Mouse (Mus musculus) small intestine, adult 2 months (tissue): ENCODE data around the gene Slc25a43. TPM values are rescaled to one million over a fixed set of nuclear protein-coding genes. Genes with fewer than 3 reads are reported as not detected.

Experiments used
- H3K27ac ChIP-seq: fragments of 200-500 bp; 2 replicates; pipeline ENCODE4 v1.5.1; 2012; ENCODE audit warnings: low read depth, low read length, control low read depth, inconsistent platforms; ENCODE audit not compliant: insufficient read depth
- H3K27me3 ChIP-seq: fragments of 200-500 bp; 2 replicates; pipeline ENCODE4 v1.6.1; 2012; ENCODE audit warnings: mild to moderate bottlenecking, moderate library complexity, low read length, inconsistent platforms; ENCODE audit not compliant: control insufficient read depth, insufficient read depth
- H3K36me3 ChIP-seq: fragments of 200-500 bp; 2 replicates; pipeline ENCODE4 v1.6.1; 2012; ENCODE audit warnings: mild to moderate bottlenecking, low read length, control low read depth, inconsistent platforms; ENCODE audit not compliant: control insufficient read depth, insufficient read depth
- H3K4me1 ChIP-seq: fragments of 200-500 bp; 2 replicates; pipeline ENCODE4 v1.6.1; 2012; ENCODE audit warnings: low read length, inconsistent platforms, mixed read lengths; ENCODE audit not compliant: control insufficient read depth, insufficient read depth, insufficient read length
- H3K4me3 ChIP-seq: fragments of 200-500 bp; 2 replicates; pipeline ENCODE4 v1.5.1; 2012; ENCODE audit warnings: low read depth, mild to moderate bottlenecking, control low read depth, inconsistent platforms, low read length, moderate library complexity
- CTCF ChIP-seq: fragments of 200-500 bp; IDR thresholded peaks from 2 replicates; pipeline ENCODE4 v1.5.1; 2012; ENCODE audit warnings: low read depth, mild to moderate bottlenecking, control low read depth, inconsistent platforms, low read length, moderate library complexity, mixed read lengths; ENCODE audit not compliant: insufficient replicate concordance, insufficient read length; ENCODE audit errors: extremely low read depth
- POLR2A ChIP-seq: fragments of 200-500 bp; IDR thresholded peaks from 2 replicates; pipeline ENCODE4 v1.6.1; 2012; ENCODE audit warnings: low read depth, mild to moderate bottlenecking, control low read depth, inconsistent platforms, low read length, moderate library complexity
- WGBS: fragments of 180-500 bp; shearing (Covaris S2); methylation state at CpG from one replicate; pipeline ENCODE4 v1.1.7; 2018; 5-methylcytosine and 5-hydroxymethylcytosine counted together
- polyA plus RNA-seq: library from polyadenylated mRNA; depleted of rRNA; stranded (reverse); fragments of >200 nt; gene quantifications from 2 replicates; pipeline ENCODE4 v1.2.3, GENCODE M21; 2012; rRNA removed

Slc25a43 gene
- polyA plus RNA-seq = 0.75 and 1.1 TPM in 2 replicates

DNA sequence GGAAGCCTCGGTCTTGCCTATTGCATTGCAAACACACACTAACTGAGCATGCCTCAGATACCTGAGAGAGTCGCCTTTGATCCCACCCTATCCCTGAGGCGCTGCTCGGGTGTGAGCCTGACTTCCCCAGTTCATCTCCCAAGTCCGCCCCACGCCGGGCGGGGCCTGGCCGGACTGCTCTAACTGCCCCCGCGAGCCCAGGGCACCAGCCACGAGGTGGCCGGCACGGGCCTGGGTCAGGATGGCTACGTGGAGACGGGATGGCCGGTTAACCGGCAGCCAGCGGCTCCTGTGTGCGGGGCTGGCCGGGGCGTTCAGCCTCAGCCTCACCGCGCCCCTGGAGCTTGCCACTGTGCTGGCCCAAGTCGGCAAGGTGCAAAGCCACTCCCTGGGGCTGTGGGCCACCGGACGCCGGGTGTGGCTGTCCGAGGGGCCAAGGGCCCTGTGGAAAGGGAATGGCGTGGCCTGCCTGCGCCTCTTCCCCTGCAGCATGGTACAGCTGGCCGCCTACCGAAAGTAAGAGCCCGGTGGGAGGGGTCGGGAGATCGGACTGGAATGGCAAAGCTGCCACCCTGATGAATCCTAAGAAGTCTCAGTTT lies at the start of gene Slc25a43:
TSS of gene Slc25a43 (plus strand) at position 157 of the 599 bp plus-strand sequence.
- 0 out of 2 replicates have a peak, but pooled peaks cover 1% of the 10 kb centered on the region for H3K4me1 ChIP-seq
- WGBS = 13% methylated on average over 36 of the region's 36 CpGs
- TF ChIP-seq CTCF = no peak
- TF ChIP-seq POLR2A = no peak
- H3K4me3 ChIP-seq = peak within 1 kb of the TSS; percentile 73
- no peaks in the 10 kb centered on the region for H3K36me3 ChIP-seq
- no peaks in the 10 kb centered on the region; the same call in 1 of the 2 replicates for H3K27me3 ChIP-seq
- H3K27ac ChIP-seq = peak within 1 kb of the TSS; percentile 7; the same call in 1 of the 2 replicates

DNA sequence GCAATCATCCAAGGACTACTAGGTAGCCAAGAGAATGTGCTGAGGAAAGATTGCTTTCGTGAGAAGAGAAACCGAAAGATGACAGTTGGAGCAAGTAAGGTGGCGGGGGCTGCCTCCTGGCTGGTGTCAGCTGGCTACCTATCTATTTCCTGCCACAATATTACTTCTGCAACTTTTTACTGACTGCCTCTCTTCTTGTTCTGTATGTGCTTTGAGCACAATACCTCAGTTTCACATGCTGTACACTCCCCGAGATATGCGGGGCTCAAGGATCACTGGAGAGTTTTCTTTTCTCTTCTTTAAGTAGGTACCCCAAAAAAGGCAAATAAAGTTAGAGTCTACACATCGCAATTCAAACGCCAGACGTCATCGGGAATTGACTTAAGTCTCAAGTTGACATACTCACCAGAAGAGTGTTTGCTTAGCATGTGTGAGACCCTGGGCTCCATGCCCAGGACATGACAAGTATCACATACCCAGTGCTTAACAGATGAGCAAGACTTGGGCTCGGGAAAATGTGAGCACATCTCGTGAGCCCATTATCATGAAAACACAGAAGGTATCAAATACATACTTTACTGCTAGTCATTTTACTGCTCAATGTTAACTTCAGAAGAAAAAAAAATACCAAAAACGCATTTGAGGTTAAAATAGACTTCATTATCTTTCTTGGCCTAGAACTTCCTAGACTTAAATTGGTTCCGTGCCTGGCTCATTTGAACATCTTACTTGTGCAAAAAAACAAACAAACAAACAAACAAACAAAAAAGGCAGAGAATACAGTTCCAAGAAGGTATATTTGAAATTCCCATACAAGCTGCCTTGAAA lies 3.1 kb upstream of the Slc25a43 start:
- H3K27me3 ChIP-seq = no peaks in the 10 kb centered on the region; the same call in 1 of the 2 replicates
- H3K36me3 ChIP-seq = no peaks in the 10 kb centered on the region
- 0 out of 2 replicates have a peak, but pooled peaks cover 1% of the 10 kb centered on the region for H3K4me1 ChIP-seq
- no peak overlapping the region for H3K27ac ChIP-seq
- WGBS = 73% methylated on average over 13 of the region's 13 CpGs
- TF ChIP-seq CTCF (no peak), POLR2A (no peak)
- H3K4me3 ChIP-seq = no peak overlapping the region

DNA sequence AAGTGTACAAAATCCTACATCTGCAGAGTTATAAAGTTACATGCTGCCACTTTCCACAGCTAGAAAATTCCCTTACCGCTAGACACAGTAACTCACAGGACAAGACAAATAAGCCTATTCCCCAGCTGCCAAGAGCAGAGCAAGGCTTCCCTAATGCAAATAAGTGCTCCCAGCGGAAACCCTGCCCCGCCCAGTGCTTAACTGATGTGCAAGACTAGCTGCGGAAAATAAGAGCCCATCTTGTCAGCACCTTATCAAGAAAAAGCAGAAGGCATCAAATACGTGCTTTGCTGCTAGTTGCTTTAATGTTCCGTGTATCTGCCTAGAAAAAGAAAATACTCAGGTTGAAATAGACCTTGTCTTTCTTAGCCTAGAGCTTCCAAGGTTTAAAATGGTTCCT lies 2.2 kb upstream of the Slc25a43 start:
- Histone ChIP-seq H3K4me1 (0 out of 2 replicates have a peak, but pooled peaks cover 1% of the 10 kb centered on the region), H3K27ac (no peak overlapping the region), H3K36me3 (no peaks in the 10 kb centered on the region), H3K4me3 (no peak overlapping the region), H3K27me3 (no peaks in the 10 kb centered on the region; the same call in 1 of the 2 replicates)
- TF ChIP-seq POLR2A = no peak
- TF ChIP-seq CTCF = no peak
- 39% methylated on average over 6 of the region's 6 CpGs for WGBS

- no peaks in the 10 kb centered on the region; the same call in 1 of the 2 replicates for H3K27me3 ChIP-seq
- no peak overlapping the region for H3K27ac ChIP-seq
- no peaks in the 10 kb centered on the region for H3K36me3 ChIP-seq
- WGBS = 88% methylated on average over 5 of the region's 5 CpGs
- no peak overlapping the region for H3K4me3 ChIP-seq
- TF ChIP-seq CTCF = no peak
- TF ChIP-seq POLR2A = no peak
- 0 out of 2 replicates have a peak, but pooled peaks cover 1% of the 10 kb centered on the region for H3K4me1 ChIP-seq
Measured at GRCm38 (mm10) chrX:36742744-36743143, 715 bp upstream of the Slc25a43 start.

GRCm38 (mm10) chrX:36744735-36745134 lies 1.3 kb downstream of the Slc25a43 start:
- H3K4me1 ChIP-seq = 0 out of 2 replicates have a peak, but pooled peaks cover 1% of the 10 kb centered on the region
- TF ChIP-seq POLR2A (no peak), CTCF (no peak)
- H3K4me3 ChIP-seq = peak overlapping the region; percentile 22
- peak overlapping the region; percentile 45 for H3K27ac ChIP-seq
- WGBS = 76% methylated on average over 7 of the region's 7 CpGs
- H3K27me3 ChIP-seq = no peaks in the 10 kb centered on the region; the same call in 1 of the 2 replicates
- H3K36me3 ChIP-seq = no peaks in the 10 kb centered on the region

DNA sequence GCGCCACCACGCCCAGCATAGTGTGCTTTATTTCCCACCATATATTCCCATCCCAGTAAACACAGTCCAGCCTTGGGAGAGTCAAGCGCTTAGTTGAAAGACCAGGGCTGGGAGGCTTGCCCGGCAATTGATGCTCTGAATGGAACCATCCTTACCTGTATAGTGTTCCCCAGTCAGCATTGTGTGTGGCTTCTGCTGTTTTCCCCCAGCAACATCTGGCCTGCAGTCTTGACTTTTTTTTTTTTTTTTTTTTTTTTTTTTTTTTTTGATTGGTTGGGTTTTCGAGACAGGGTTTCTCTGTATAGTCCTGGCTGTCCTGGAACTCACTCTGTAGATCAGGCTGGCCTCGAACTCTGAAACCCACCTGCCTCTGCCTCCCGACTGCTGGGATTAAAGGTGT lies 1.9 kb downstream of the Slc25a43 start:
- WGBS = 98% methylated on average over 7 of the region's 7 CpGs
- H3K27ac ChIP-seq = no peak overlapping the region
- H3K4me1 ChIP-seq = 0 out of 2 replicates have a peak, but pooled peaks cover 1% of the 10 kb centered on the region
- TF ChIP-seq CTCF (no peak), POLR2A (no peak)
- H3K27me3 ChIP-seq = no peaks in the 10 kb centered on the region; the same call in 1 of the 2 replicates
- H3K36me3 ChIP-seq = no peaks in the 10 kb centered on the region
- no peak overlapping the region for H3K4me3 ChIP-seq

DNA sequence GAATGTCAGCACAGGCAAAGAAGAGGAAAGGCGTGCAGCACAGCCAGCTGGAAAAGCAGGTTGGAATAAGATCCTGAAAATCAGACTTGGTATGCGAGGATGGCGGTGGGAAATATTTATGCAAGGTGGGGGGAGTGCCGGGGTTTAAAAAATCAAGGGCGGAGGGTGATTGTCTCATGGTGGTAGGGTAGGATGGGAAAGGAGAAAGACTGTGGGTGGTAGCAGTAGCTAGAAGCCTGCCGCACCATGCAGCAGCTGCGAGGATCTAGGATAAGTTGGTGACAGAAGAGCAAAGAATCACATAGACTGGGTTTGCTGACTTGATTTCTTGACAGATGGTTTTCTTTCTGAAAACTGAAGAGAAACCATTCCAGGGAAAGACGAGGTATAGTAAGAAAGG lies 3.3 kb downstream of the Slc25a43 start:
- 86% methylated on average over 8 of the region's 8 CpGs for WGBS
- H3K36me3 ChIP-seq = no peaks in the 10 kb centered on the region
- 0 out of 2 replicates have a peak, but pooled peaks cover 1% of the 10 kb centered on the region for H3K4me1 ChIP-seq
- TF ChIP-seq CTCF (no peak), POLR2A (no peak)
- H3K4me3 ChIP-seq = no peak overlapping the region
- H3K27me3 ChIP-seq = no peaks in the 10 kb centered on the region; the same call in 1 of the 2 replicates
- H3K27ac ChIP-seq = no peak overlapping the region
